Mouse (Mus musculus) heart, adult 2 months (tissue): ENCODE data around the gene Flad1. TPM values are rescaled to one million over a fixed set of nuclear protein-coding genes. Genes with fewer than 3 reads are reported as not detected.

Experiments used
- DNase-seq, 2 experiments: peaks; one replicate each; pipeline ENCODE4 v3.0.0; 2021
- H3K27ac ChIP-seq: fragments of 200-600 bp; 2 replicates; pipeline ENCODE4 v1.8.1; 2022
- H3K27me3 ChIP-seq: fragments of 200-500 bp; 2 replicates; pipeline ENCODE4 v1.6.1; 2012; ENCODE audit warnings: mild to moderate bottlenecking, low read length, inconsistent platforms, mixed read lengths; ENCODE audit not compliant: control insufficient read depth, insufficient read depth
- H3K36me3 ChIP-seq: fragments of 200-500 bp; 2 replicates; pipeline ENCODE4 v1.6.1; 2012; ENCODE audit warnings: low read length, inconsistent platforms; ENCODE audit not compliant: control insufficient read depth, insufficient read depth
- H3K4me1 ChIP-seq: fragments of 200-500 bp; 2 replicates; pipeline ENCODE4 v1.6.1; 2011; ENCODE audit warnings: low read length; ENCODE audit not compliant: control insufficient read depth, insufficient read depth
- H3K4me3 ChIP-seq: fragments of 200-600 bp; 2 replicates; pipeline ENCODE4 v1.8.1; 2022
- H3K79me2 ChIP-seq: fragments of 200-500 bp; replicated peaks from 2 replicates; pipeline ENCODE4 v1.6.1; 2012; ENCODE audit warnings: mild to moderate bottlenecking, inconsistent platforms, low read length, moderate library complexity, mixed read lengths; ENCODE audit not compliant: control insufficient read depth, insufficient read depth
- H3K9ac ChIP-seq: fragments of 200-500 bp; 2 replicates; pipeline ENCODE4 v1.6.1; 2012; ENCODE audit warnings: low read depth, mild to moderate bottlenecking, control low read depth, inconsistent platforms, low read length, mixed read lengths
- CTCF ChIP-seq: fragments of 200-600 bp; IDR thresholded peaks from 2 replicates; pipeline ENCODE4 v1.8.1; 2022; ENCODE audit warnings: antibody characterized with exemption, mild to moderate bottlenecking, moderate library complexity
- EP300 ChIP-seq: fragments of 200-500 bp; IDR thresholded peaks from 2 replicates; pipeline ENCODE4 v1.6.1; 2011; ENCODE audit warnings: low read depth, low read length, control low read depth; ENCODE audit not compliant: insufficient read depth
- POLR2A ChIP-seq: fragments of 200-500 bp; IDR thresholded peaks from 2 replicates; pipeline ENCODE4 v1.6.1; 2011; ENCODE audit warnings: mild to moderate bottlenecking, low read depth, low read length, control low read depth; ENCODE audit not compliant: insufficient read depth
- WGBS: fragments of 180-500 bp; shearing (Covaris S2); methylation state at CpG from one replicate; pipeline ENCODE4 v1.1.7; 2018; 5-methylcytosine and 5-hydroxymethylcytosine counted together
- intact Hi-C: fragments of 180-260 bp; cut with DNase I; formaldehyde crosslinking; loops from one replicate; pipeline ENCODE4 v1.15.1; 2025
- polyA plus RNA-seq: library from polyadenylated mRNA; depleted of rRNA; stranded (reverse); fragments of >200 nt; gene quantifications from 2 replicates; pipeline ENCODE4 v1.2.3, GENCODE M21; 2012; rRNA removed
- total RNA-seq, 2 experiments: library from RNA; stranded (reverse); gene quantifications; 2 replicates each; pipeline ENCODE4 v1.2.3; 2021

Flad1 gene
- total and polyA plus RNA-seq, 3 experiments: 56.1 to 81.3 (median 59.7) TPM

- H3K79me2 ChIP-seq: no peaks in the 10 kb centered on the region
- H3K4me3 ChIP-seq: no peak overlapping the region
- no peak overlapping the region for H3K27ac ChIP-seq
- intact Hi-C loops: no loop called here
- H3K27me3 ChIP-seq: no peaks in the 10 kb centered on the region
- H3K9ac ChIP-seq: no peak overlapping the region
- H3K4me1 ChIP-seq: peaks cover 1% of the 10 kb centered on the region; the same call in 1 of the 2 replicates
- DNase-seq: no peak
- TF ChIP-seq EP300 (no peak), POLR2A (no peak), CTCF (no peak)
- WGBS: 52% methylated on average over 6 of the region's 6 CpGs
- no peaks in the 10 kb centered on the region for H3K36me3 ChIP-seq
Measured at GRCm38 (mm10) chr3:89359630-89360029, 52.0 kb downstream of the Flad1 start.

- no peak overlapping the region for H3K27ac ChIP-seq
- H3K9ac ChIP-seq: no peak overlapping the region
- H3K79me2 ChIP-seq: no peaks in the 10 kb centered on the region
- no peak for DNase-seq
- H3K4me1 ChIP-seq: peaks cover 1% of the 10 kb centered on the region; the same call in 1 of the 2 replicates
- 63% methylated on average over 9 of the region's 9 CpGs for WGBS
- no peaks in the 10 kb centered on the region for H3K36me3 ChIP-seq
- intact Hi-C loops: no loop called here
- no peak overlapping the region for H3K4me3 ChIP-seq
- H3K27me3 ChIP-seq: no peaks in the 10 kb centered on the region
- no peak for TF ChIP-seq POLR2A
Measured at GRCm38 (mm10) chr3:89356029-89356428, 55.6 kb downstream of the Flad1 start.

- Histone ChIP-seq H3K79me2 (no peaks in the 10 kb centered on the region), H3K4me3 (no peak overlapping the region), H3K9ac (no peak overlapping the region), H3K27ac (peak overlapping the region; percentile 51), H3K4me1 (peaks cover 1% of the 10 kb centered on the region; the same call in 1 of the 2 replicates), H3K27me3 (no peaks in the 10 kb centered on the region), H3K36me3 (no peaks in the 10 kb centered on the region)
- no peak for DNase-seq
- TF ChIP-seq CTCF (no peak), EP300 (no peak), POLR2A (no peak)
- intact Hi-C loops: loop anchor here (2.0 kb wide), 1 partner anchor 37 kb away; no protein-coding TSS in a partner anchor
- WGBS: 75% methylated on average over 6 of the region's 6 CpGs
Measured at GRCm38 (mm10) chr3:89355512-89355902, 56.2 kb downstream of the Flad1 start.

- Histone ChIP-seq H3K27me3 (no peaks in the 10 kb centered on the region), H3K27ac (peak overlapping the region; percentile 51), H3K9ac (no peak overlapping the region), H3K4me3 (no peak overlapping the region), H3K79me2 (no peaks in the 10 kb centered on the region), H3K4me1 (peaks cover 1% of the 10 kb centered on the region; the same call in 1 of the 2 replicates), H3K36me3 (no peaks in the 10 kb centered on the region)
- TF ChIP-seq POLR2A: no peak
- TF ChIP-seq CTCF: no peak; the same call in 1 of the 2 replicates
- TF ChIP-seq EP300: peak; percentile 53; the same call in 1 of the 2 replicates
- peak; percentile 82 to 89 for DNase-seq
- intact Hi-C loops: loop anchor here (1.0 to 2.0 kb wide), 3 partner anchors 15 to 38 kb away; no protein-coding TSS in a partner anchor
- 13% methylated on average over 5 of the region's 5 CpGs for WGBS
Measured at GRCm38 (mm10) chr3:89354816-89355511, 56.7 kb downstream of the Flad1 start.

- Histone ChIP-seq H3K9ac (no peak overlapping the region), H3K27me3 (no peaks in the 10 kb centered on the region), H3K4me3 (no peak overlapping the region), H3K4me1 (peaks cover 7% of the 10 kb centered on the region), H3K27ac (no peak overlapping the region), H3K36me3 (no peaks in the 10 kb centered on the region), H3K79me2 (no peaks in the 10 kb centered on the region)
- 76% methylated on average over 5 of the region's 5 CpGs for WGBS
- intact Hi-C loops: no loop called here
- no peak for TF ChIP-seq EP300
- TF ChIP-seq CTCF: no peak
- TF ChIP-seq POLR2A: no peak
- no peak for DNase-seq
Measured at GRCm38 (mm10) chr3:89351271-89351670, 60.4 kb downstream of the Flad1 start.

Other genes with a start within 250 kb of the Flad1 start
- gene Clk2, start 247.1 kb downstream of the Flad1 start, total RNA-seq: 10 to 100 TPM; 15.4 to 18.9 TPM
- gene Clk2, start 247.1 kb downstream of the Flad1 start, polyA plus RNA-seq: 26.5 and 40.4 TPM in 2 replicates
- gene Scamp3, start 234.4 kb downstream of the Flad1 start, total RNA-seq: 10 to 100 TPM; 44.5 to 54.7 TPM
- 96.7 and 108 TPM in 2 replicates for gene Scamp3, start 234.4 kb downstream of the Flad1 start, polyA plus RNA-seq
- gene Fam189b, start 228.7 kb downstream of the Flad1 start, total RNA-seq: 1 to 10 TPM; 3.9 to 5.1 TPM
- 12.8 and 18.0 TPM in 2 replicates for gene Fam189b, start 228.7 kb downstream of the Flad1 start, polyA plus RNA-seq
- 10 to 100 TPM; 19.9 to 20.4 TPM for gene Gba, start 208.9 kb downstream of the Flad1 start, total RNA-seq
- 26.3 and 39.2 TPM in 2 replicates for gene Gba, start 208.9 kb downstream of the Flad1 start, polyA plus RNA-seq
- 1 to 10 TPM; 3.4 to 5.1 TPM for gene Thbs3, start 196.7 kb downstream of the Flad1 start, total RNA-seq
- 15.8 and 24.3 TPM in 2 replicates for gene Thbs3, start 196.7 kb downstream of the Flad1 start, polyA plus RNA-seq
- gene Mtx1, start 184.8 kb downstream of the Flad1 start, total RNA-seq: 10 to 100 TPM; 59.8 to 61.8 TPM
- 96.2 and 111 TPM in 2 replicates for gene Mtx1, start 184.8 kb downstream of the Flad1 start, polyA plus RNA-seq
- gene Muc1, start 182.8 kb downstream of the Flad1 start, total RNA-seq: under 1 TPM; 0.39 to 0.47 TPM
- 0.67 and 6.2 TPM in 2 replicates for gene Muc1, start 182.8 kb downstream of the Flad1 start, polyA plus RNA-seq
- 10 to 100 TPM; 80.7 to 95.7 TPM for gene Krtcap2, start 165.9 kb downstream of the Flad1 start, total RNA-seq
- gene Krtcap2, start 165.9 kb downstream of the Flad1 start, polyA plus RNA-seq: 84.3 and 116 TPM in 2 replicates
- under 1 TPM; 0.39 to 0.96 TPM for gene Trim46, start 165.6 kb downstream of the Flad1 start, total RNA-seq
- gene Trim46, start 165.6 kb downstream of the Flad1 start, polyA plus RNA-seq: 1.4 and 1.9 TPM in 2 replicates
- gene Dpm3, start 152.5 kb downstream of the Flad1 start, total RNA-seq: 10 to 100 TPM; 54.3 to 58.2 TPM
- gene Dpm3, start 152.5 kb downstream of the Flad1 start, polyA plus RNA-seq: 140 and 160 TPM in 2 replicates
- 10 to 100 TPM; 17.3 to 23.3 TPM for gene Slc50a1, start 141.3 kb downstream of the Flad1 start, total RNA-seq
- 105 and 111 TPM in 2 replicates for gene Slc50a1, start 141.3 kb downstream of the Flad1 start, polyA plus RNA-seq
- 10 to 100 TPM; 22.6 to 28.4 TPM for gene Efna1, start 130.7 kb downstream of the Flad1 start, total RNA-seq
- gene Efna1, start 130.7 kb downstream of the Flad1 start, polyA plus RNA-seq: 39.6 and 44.4 TPM in 2 replicates
- not detected for gene Efna3, start 88.9 kb downstream of the Flad1 start, total RNA-seq
- gene Efna3, start 88.9 kb downstream of the Flad1 start, polyA plus RNA-seq: 0.09 TPM in 1 of 2 replicates, not detected in the other
- gene Efna4, start 73.8 kb downstream of the Flad1 start, total RNA-seq: under 1 TPM; 0.21 to 0.36 TPM
- gene Efna4, start 73.8 kb downstream of the Flad1 start, polyA plus RNA-seq: 0.64 and 0.86 TPM in 2 replicates
- gene Adam15, start 61.9 kb downstream of the Flad1 start, total RNA-seq: 10 to 100 TPM; 56.8 to 59.2 TPM
- gene Adam15, start 61.9 kb downstream of the Flad1 start, polyA plus RNA-seq: 95.6 and 95.7 TPM in 2 replicates
- not detected for gene Dcst2, start 49.9 kb downstream of the Flad1 start, total RNA-seq
- gene Dcst2, start 49.9 kb downstream of the Flad1 start, polyA plus RNA-seq: 0.09 and 0.35 TPM in 2 replicates
- not detected for gene Dcst1, start 46.6 kb downstream of the Flad1 start, total RNA-seq
- 0.18 and 0.23 TPM in 2 replicates for gene Dcst1, start 46.6 kb downstream of the Flad1 start, polyA plus RNA-seq
- gene Zbtb7b, start 17.1 kb downstream of the Flad1 start, total RNA-seq: 10 to 100 TPM; 20.5 to 23.4 TPM
- gene Zbtb7b, start 17.1 kb downstream of the Flad1 start, polyA plus RNA-seq: 21.5 and 21.9 TPM in 2 replicates
- gene Lenep, start 9.1 kb downstream of the Flad1 start, total RNA-seq: not detected
- 2.1 and 5.4 TPM in 2 replicates for gene Lenep, start 9.1 kb downstream of the Flad1 start, polyA plus RNA-seq
- gene Cks1b, start 6.5 kb upstream of the Flad1 start, total RNA-seq: 1 to 10 TPM; 3.3 to 3.5 TPM
- 9.0 and 10.7 TPM in 2 replicates for gene Cks1b, start 6.5 kb upstream of the Flad1 start, polyA plus RNA-seq
- 10 to 100 TPM; 31.6 to 32.0 TPM for gene Shc1, start 6.6 kb upstream of the Flad1 start, total RNA-seq
- gene Shc1, start 6.6 kb upstream of the Flad1 start, polyA plus RNA-seq: 32.4 and 50.5 TPM in 2 replicates
- 10 to 100 TPM; 12.5 to 15.3 TPM for gene Pygo2, start 18.3 kb upstream of the Flad1 start, total RNA-seq
- gene Pygo2, start 18.3 kb upstream of the Flad1 start, polyA plus RNA-seq: 14.4 and 17.3 TPM in 2 replicates
- gene Pbxip1, start 24.8 kb upstream of the Flad1 start, total RNA-seq: 10 to 100 TPM; 55.7 to 67.5 TPM
- 56.2 and 58.2 TPM in 2 replicates for gene Pbxip1, start 24.8 kb upstream of the Flad1 start, polyA plus RNA-seq
- 1 to 10 TPM; 6.7 to 7.5 TPM for gene Pmvk, start 42.7 kb upstream of the Flad1 start, total RNA-seq
- gene Pmvk, start 42.7 kb upstream of the Flad1 start, polyA plus RNA-seq: 14.8 and 21.5 TPM in 2 replicates
- gene Kcnn3, start 108.3 kb upstream of the Flad1 start, total RNA-seq: 1 to 10 TPM; 2.0 to 3.3 TPM
- gene Kcnn3, start 108.3 kb upstream of the Flad1 start, polyA plus RNA-seq: 0.84 and 2.0 TPM in 2 replicates